Mouse (Mus musculus) left cerebral cortex, adult 9 months (tissue): ENCODE measurements around the gene Vmn2r103.

ENCODE experiments used
- DNase-seq, 2 experiments: peaks; one replicate each; pipeline ENCODE4 v3.0.0; 2022; ENCODE audit warnings: low spot score in 2 of 2

Vmn2r103 gene

DNA sequence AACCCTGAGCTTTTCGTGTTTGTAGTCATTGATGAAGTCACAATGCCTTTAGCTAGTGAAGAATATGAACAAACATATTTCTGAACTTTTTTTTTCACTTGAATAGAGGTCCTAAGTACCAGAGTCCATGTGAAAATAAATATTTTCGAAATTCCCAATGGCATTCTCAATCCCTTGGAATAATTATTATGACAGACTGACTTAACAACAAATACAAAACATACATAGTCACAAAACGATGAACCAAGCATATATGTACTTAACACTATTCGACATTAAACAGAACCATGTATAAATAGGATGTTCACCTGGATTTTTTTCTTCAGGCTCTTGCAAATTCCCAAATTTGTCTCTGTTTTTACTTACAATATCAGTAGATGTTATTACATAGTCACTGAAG, at the start of gene Vmn2r103:
Vmn2r103 (plus strand) TSS at position 301 of the 400 bp plus-strand sequence.
- DNase-seq, result no peak

- no peak for DNase-seq
Measured at GRCm38 (mm10) chr17:19778994-19779393, 5.8 kb downstream of the Vmn2r103 start.

GRCm38 (mm10) chr17:19789248-19789647, 16.1 kb downstream of the Vmn2r103 start:
- no peak for DNase-seq
